Mouse (Mus musculus): ENCODE measurements around the gene Gck.

The Gck gene

GRCm38 (mm10) chr11:5877421-5877820, 72.5 kb downstream of the Gck start:
- DNase-seq (ENCODE audit: low read depth, low spot score), result peak; percentile 17

- DNase-seq (ENCODE audit: low read depth, low spot score), result no peak
Measured at GRCm38 (mm10) chr11:5873192-5873591, 76.7 kb downstream of the Gck start.

GRCm38 (mm10) chr11:5872707-5873106, 77.2 kb downstream of the Gck start:
- DNase-seq (ENCODE audit: low read depth, low spot score), result no peak

- DNase-seq (ENCODE audit: low read depth, low spot score), result no peak
Measured at GRCm38 (mm10) chr11:5870069-5870468, 79.8 kb downstream of the Gck start.

GRCm38 (mm10) chr11:5869331-5869730, 80.5 kb downstream of the Gck start:
- no peak for DNase-seq (ENCODE audit: low read depth, low spot score)

GRCm38 (mm10) chr11:5868324-5868723, 81.6 kb downstream of the Gck start:
- no peak for DNase-seq (ENCODE audit: low read depth, low spot score)

GRCm38 (mm10) chr11:5867196-5867595, 82.7 kb downstream of the Gck start:
- DNase-seq (ENCODE audit: low read depth, low spot score), result no peak

GRCm38 (mm10) chr11:5862394-5863105, 87.3 kb downstream of the Gck start:
- DNase-seq (ENCODE audit: low read depth, low spot score), result peak; percentile 42

GRCm38 (mm10) chr11:5861678-5862393, 88.0 kb downstream of the Gck start, which contains the start of gene Aebp1:
Gene Aebp1 (plus strand): TSS chr11:5861947.
- DNase-seq (ENCODE audit: low read depth, low spot score), result peak; percentile 47

- DNase-seq (ENCODE audit: low read depth, low spot score), result no peak
Measured at GRCm38 (mm10) chr11:5860639-5861038, 89.2 kb downstream of the Gck start.

- DNase-seq (ENCODE audit: low read depth, low spot score), result no peak
Measured at GRCm38 (mm10) chr11:5859883-5860550, 89.9 kb downstream of the Gck start.

GRCm38 (mm10) chr11:5858723-5859122, 91.2 kb downstream of the Gck start:
- DNase-seq (ENCODE audit: low read depth, low spot score), result peak; percentile 72

- no peak for DNase-seq (ENCODE audit: low read depth, low spot score)
Measured at GRCm38 (mm10) chr11:5856479-5857130, 93.3 kb downstream of the Gck start.

GRCm38 (mm10) chr11:5855902-5856301, 94.0 kb downstream of the Gck start:
- DNase-seq (ENCODE audit: low read depth, low spot score), result peak; percentile 41

GRCm38 (mm10) chr11:5855481-5855880, 94.4 kb downstream of the Gck start:
- DNase-seq (ENCODE audit: low read depth, low spot score), result peak; percentile 82

GRCm38 (mm10) chr11:5852314-5852713, 97.6 kb downstream of the Gck start:
- no peak for DNase-seq (ENCODE audit: low read depth, low spot score)

GRCm38 (mm10) chr11:5851021-5851736, 98.7 kb downstream of the Gck start:
- no peak for DNase-seq (ENCODE audit: low read depth, low spot score)

All from R1 (cell line).